Mouse (Mus musculus): ENCODE measurements at regions not wholly inside any gene's neighbourhood (a gene's known extent, or its start where the extent isn't known, plus 50 kb on each side); places are given as distances from the start of the nearest gene placed in this dataset.

GRCm38 (mm10) chr2:48558641-48559040 lies 255.3 kb upstream of the Acvr2a start:
- no peak overlapping the region for H3K27ac ChIP-seq (ENCODE audit: insufficient read depth, low read depth, low read length, poor library complexity, severe bottlenecking)
- TF ChIP-seq CHD2 (IDR thresholded peaks at IDR 0.05; ENCODE audit: low read depth, low read length) (no peak), HCFC1 (IDR thresholded peaks at IDR 0.05; ENCODE audit: borderline replicate concordance, insufficient read depth, low read length) (no peak), ZC3H11A (IDR thresholded peaks at IDR 0.05; ENCODE audit: borderline replicate concordance, low read depth, low read length) (no peak), ZNF384 (IDR thresholded peaks at IDR 0.05; ENCODE audit: low read depth, low read length) (no peak), MAFK (IDR thresholded peaks at IDR 0.05; ENCODE audit: insufficient read depth, low read depth, low read length) (no peak)
- no peak overlapping the region for H3K9ac ChIP-seq (ENCODE audit: insufficient read depth, low read depth, low read length, poor library complexity, severe bottlenecking)
- in situ Hi-C loops (cut with MboI; ENCODE audit: low sequenced_read_pairs in 2 of 2, unreplicated experiment in 2 of 2) = no loop called here
- no peaks in the 10 kb centered on the region for H3K9me3 ChIP-seq (ENCODE audit: control insufficient read depth, insufficient read depth, low read depth, low read length)
- no peak overlapping the region for H3K4me3 ChIP-seq (ENCODE audit: insufficient read depth in 1 of 2, low read depth in 1 of 2, low read length in 2 of 2, poor library complexity in 1 of 2, severe bottlenecking in 1 of 2)
- no peaks in the 10 kb centered on the region for H3K4me1 ChIP-seq (ENCODE audit: control insufficient read depth in 2 of 2, insufficient read depth in 2 of 2, low read length in 2 of 2, poor library complexity in 1 of 2)
- H3K36me3 ChIP-seq (ENCODE audit: control insufficient read depth, insufficient read depth, low read length, poor library complexity, severe bottlenecking) = no peaks in the 10 kb centered on the region
- DNase-seq (ENCODE audit: low read depth, low spot score) = no peak

GRCm38 (mm10) chr2:48563636-48564035 lies 250.3 kb upstream of the Acvr2a start:
- H3K9me3 ChIP-seq (ENCODE audit: control insufficient read depth, insufficient read depth, low read depth, low read length) = no peaks in the 10 kb centered on the region
- no peak overlapping the region for H3K27ac ChIP-seq (ENCODE audit: insufficient read depth, low read depth, low read length, poor library complexity, severe bottlenecking)
- no peaks in the 10 kb centered on the region for H3K36me3 ChIP-seq (ENCODE audit: control insufficient read depth, insufficient read depth, low read length, poor library complexity, severe bottlenecking)
- H3K4me3 ChIP-seq (ENCODE audit: insufficient read depth in 1 of 2, low read depth in 1 of 2, low read length in 2 of 2, poor library complexity in 1 of 2, severe bottlenecking in 1 of 2) = no peak overlapping the region
- H3K4me1 ChIP-seq (ENCODE audit: control insufficient read depth in 2 of 2, insufficient read depth in 2 of 2, low read length in 2 of 2, poor library complexity in 1 of 2) = no peaks in the 10 kb centered on the region
- H3K9ac ChIP-seq (ENCODE audit: insufficient read depth, low read depth, low read length, poor library complexity, severe bottlenecking) = no peak overlapping the region
- in situ Hi-C loops (cut with MboI; ENCODE audit: low sequenced_read_pairs in 2 of 2, unreplicated experiment in 2 of 2) = no loop called here
- no peak for DNase-seq (ENCODE audit: low read depth, low spot score)
- TF ChIP-seq HCFC1 (IDR thresholded peaks at IDR 0.05; ENCODE audit: borderline replicate concordance, insufficient read depth, low read length) (no peak), MAFK (IDR thresholded peaks at IDR 0.05; ENCODE audit: insufficient read depth, low read depth, low read length) (no peak), CHD2 (IDR thresholded peaks at IDR 0.05; ENCODE audit: low read depth, low read length) (no peak), ZC3H11A (IDR thresholded peaks at IDR 0.05; ENCODE audit: borderline replicate concordance, low read depth, low read length) (no peak), ZNF384 (IDR thresholded peaks at IDR 0.05; ENCODE audit: low read depth, low read length) (no peak)

- Histone ChIP-seq H3K9ac (ENCODE audit: insufficient read depth, low read depth, low read length, poor library complexity, severe bottlenecking) (no peak overlapping the region), H3K27ac (ENCODE audit: insufficient read depth, low read depth, low read length, poor library complexity, severe bottlenecking) (no peak overlapping the region), H3K36me3 (ENCODE audit: control insufficient read depth, insufficient read depth, low read length, poor library complexity, severe bottlenecking) (no peaks in the 10 kb centered on the region), H3K9me3 (ENCODE audit: control insufficient read depth, insufficient read depth, low read depth, low read length) (no peaks in the 10 kb centered on the region), H3K4me3 (ENCODE audit: insufficient read depth in 1 of 2, low read depth in 1 of 2, low read length in 2 of 2, poor library complexity in 1 of 2, severe bottlenecking in 1 of 2) (no peak overlapping the region), H3K4me1 (ENCODE audit: control insufficient read depth in 2 of 2, insufficient read depth in 2 of 2, low read length in 2 of 2, poor library complexity in 1 of 2) (no peaks in the 10 kb centered on the region)
- no peak for TF ChIP-seq HCFC1 (IDR thresholded peaks at IDR 0.05; ENCODE audit: borderline replicate concordance, insufficient read depth, low read length)
- TF ChIP-seq MAFK (IDR thresholded peaks at IDR 0.05; ENCODE audit: insufficient read depth, low read depth, low read length) = no peak
- no peak for TF ChIP-seq ZC3H11A (IDR thresholded peaks at IDR 0.05; ENCODE audit: borderline replicate concordance, low read depth, low read length)
- no peak for TF ChIP-seq ZNF384 (IDR thresholded peaks at IDR 0.05; ENCODE audit: low read depth, low read length)
- no peak for TF ChIP-seq CHD2 (IDR thresholded peaks at IDR 0.05; ENCODE audit: low read depth, low read length)
- no peak for DNase-seq (ENCODE audit: low read depth, low spot score)
- in situ Hi-C loops (cut with MboI; ENCODE audit: low sequenced_read_pairs in 2 of 2, unreplicated experiment in 2 of 2) = no loop called here
These were observed 249.7 kb upstream of the Acvr2a start for GRCm38 (mm10) chr2:48564170-48564569.

- Histone ChIP-seq H3K36me3 (ENCODE audit: control insufficient read depth, insufficient read depth, low read length, poor library complexity, severe bottlenecking) (no peaks in the 10 kb centered on the region), H3K9me3 (ENCODE audit: control insufficient read depth, insufficient read depth, low read depth, low read length) (no peaks in the 10 kb centered on the region), H3K9ac (ENCODE audit: insufficient read depth, low read depth, low read length, poor library complexity, severe bottlenecking) (no peak overlapping the region), H3K27ac (ENCODE audit: insufficient read depth, low read depth, low read length, poor library complexity, severe bottlenecking) (no peak overlapping the region), H3K4me3 (ENCODE audit: insufficient read depth in 1 of 2, low read depth in 1 of 2, low read length in 2 of 2, poor library complexity in 1 of 2, severe bottlenecking in 1 of 2) (no peak overlapping the region), H3K4me1 (ENCODE audit: control insufficient read depth in 2 of 2, insufficient read depth in 2 of 2, low read length in 2 of 2, poor library complexity in 1 of 2) (no peaks in the 10 kb centered on the region)
- DNase-seq (ENCODE audit: low read depth, low spot score) = no peak
- in situ Hi-C loops (cut with MboI; ENCODE audit: low sequenced_read_pairs in 2 of 2, unreplicated experiment in 2 of 2) = no loop called here
- no peak for TF ChIP-seq HCFC1 (IDR thresholded peaks at IDR 0.05; ENCODE audit: borderline replicate concordance, insufficient read depth, low read length)
- no peak for TF ChIP-seq CHD2 (IDR thresholded peaks at IDR 0.05; ENCODE audit: low read depth, low read length)
- TF ChIP-seq ZC3H11A (IDR thresholded peaks at IDR 0.05; ENCODE audit: borderline replicate concordance, low read depth, low read length) = no peak
- no peak for TF ChIP-seq ZNF384 (IDR thresholded peaks at IDR 0.05; ENCODE audit: low read depth, low read length)
- TF ChIP-seq MAFK (IDR thresholded peaks at IDR 0.05; ENCODE audit: insufficient read depth, low read depth, low read length) = no peak
These were observed 246.0 kb upstream of the Acvr2a start for GRCm38 (mm10) chr2:48567871-48568270.
